Mouse (Mus musculus) c-Kit-positive CD71-positive TER-119-positive erythroid progenitor cells, embryonic 14.5 days (primary cell): ENCODE data around the gene Irak2.
A peak's percentile ranks its signal among the peaks of the same experiment; 100 is the strongest.

Experiments
- DNase-seq: peaks from one replicate; pipeline ENCODE4 v3.0.0-alpha.2; 2013; ENCODE audit warnings: low spot score

Irak2 gene

DNA sequence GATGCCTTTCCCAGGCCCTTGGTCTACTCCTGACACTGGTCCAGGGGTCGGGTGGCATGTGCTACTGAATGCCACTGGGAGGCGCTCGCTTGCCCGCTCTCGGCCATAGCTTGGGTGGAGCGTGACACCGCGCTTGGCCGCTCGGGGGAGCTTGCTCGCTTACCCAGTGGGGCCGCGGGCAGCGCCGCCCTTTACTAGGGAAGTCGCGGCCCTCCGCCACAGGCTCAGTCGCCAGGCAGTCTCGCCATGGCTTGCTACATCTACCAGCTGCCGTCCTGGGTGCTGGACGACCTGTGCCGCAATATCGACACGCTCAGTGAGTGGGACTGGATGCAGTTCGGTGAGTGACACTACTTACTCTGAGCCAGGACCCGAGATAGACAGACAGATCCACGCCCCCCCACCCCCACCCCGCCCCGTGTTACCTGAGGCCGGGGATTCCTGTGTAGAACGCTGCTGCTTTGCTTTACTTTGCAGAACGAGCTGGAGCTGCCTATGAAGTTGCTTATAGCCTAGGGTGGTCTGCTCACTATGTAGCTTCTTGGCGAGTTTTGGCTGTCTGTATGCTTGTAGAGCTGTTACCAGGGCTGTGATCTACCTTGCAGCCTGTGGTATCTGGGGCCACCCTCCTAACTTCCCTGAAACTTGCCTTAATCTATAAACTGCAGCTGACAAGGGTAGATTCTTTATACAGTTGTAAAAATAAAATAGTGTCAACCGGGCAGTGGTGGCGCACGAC, at the start of gene Irak2:
Irak2 (plus strand) TSS at position 166 of the 739 bp plus-strand sequence.
- peak; percentile 91 for DNase-seq

DNA sequence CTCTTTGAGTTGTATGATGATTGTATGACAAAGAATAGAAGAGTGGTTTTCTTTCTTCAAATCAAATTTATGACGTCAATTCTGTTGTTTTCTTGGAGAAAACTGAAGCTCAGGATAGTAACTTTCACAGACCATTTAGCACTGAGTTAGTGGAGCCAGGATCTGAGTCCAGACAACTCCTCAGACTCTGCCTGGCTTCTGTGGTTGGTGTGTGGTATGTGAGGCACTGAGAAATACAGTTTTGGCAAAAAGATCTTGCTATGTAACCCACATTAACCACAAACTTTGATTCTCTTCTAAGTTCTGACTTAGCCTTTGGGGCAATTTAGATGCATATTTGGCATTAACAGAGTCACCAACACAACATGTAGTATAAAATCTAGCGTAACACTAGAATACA, 45.6 kb upstream of the Irak2 start:
- DNase-seq, result no peak

DNA sequence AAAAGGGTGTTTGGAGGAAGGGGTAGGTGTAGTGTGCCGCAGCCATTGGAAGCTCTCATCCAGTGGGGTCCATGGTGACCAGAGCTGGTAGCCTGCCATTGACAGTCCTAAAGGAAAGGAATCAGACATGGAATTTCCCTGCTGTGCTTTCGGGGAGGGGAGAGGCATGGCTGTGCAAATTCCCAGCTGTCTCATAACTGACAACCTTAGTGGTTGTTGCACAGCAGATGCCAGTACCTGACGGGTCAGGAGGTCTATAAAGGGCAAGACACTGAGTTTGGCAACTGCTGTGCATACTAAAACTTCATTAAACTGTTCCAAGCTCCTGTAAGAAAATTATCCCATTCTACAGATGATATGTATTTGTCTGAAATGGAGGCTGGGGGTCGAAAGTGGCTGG, 40.3 kb upstream of the Irak2 start:
- no peak for DNase-seq

DNA sequence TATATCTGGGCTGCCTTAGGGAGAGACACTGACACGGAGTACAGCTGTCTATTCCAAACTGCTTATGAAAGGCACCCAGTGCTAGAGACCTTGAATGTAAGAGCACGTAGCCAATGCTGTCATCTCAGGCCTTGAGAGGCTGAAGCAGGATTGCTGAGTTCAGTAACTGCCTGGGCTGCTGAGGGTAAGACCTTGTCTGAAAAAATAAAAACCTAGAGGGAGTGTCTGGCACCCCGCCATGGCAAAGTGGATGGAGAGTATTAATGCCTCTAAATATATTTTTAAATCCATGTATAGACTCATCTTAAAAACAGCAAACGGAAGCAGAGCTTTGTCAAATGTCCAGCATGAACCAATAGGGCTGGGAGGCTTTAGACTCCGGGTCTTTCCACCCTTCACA, 38.4 kb upstream of the Irak2 start:
- no peak for DNase-seq

DNA sequence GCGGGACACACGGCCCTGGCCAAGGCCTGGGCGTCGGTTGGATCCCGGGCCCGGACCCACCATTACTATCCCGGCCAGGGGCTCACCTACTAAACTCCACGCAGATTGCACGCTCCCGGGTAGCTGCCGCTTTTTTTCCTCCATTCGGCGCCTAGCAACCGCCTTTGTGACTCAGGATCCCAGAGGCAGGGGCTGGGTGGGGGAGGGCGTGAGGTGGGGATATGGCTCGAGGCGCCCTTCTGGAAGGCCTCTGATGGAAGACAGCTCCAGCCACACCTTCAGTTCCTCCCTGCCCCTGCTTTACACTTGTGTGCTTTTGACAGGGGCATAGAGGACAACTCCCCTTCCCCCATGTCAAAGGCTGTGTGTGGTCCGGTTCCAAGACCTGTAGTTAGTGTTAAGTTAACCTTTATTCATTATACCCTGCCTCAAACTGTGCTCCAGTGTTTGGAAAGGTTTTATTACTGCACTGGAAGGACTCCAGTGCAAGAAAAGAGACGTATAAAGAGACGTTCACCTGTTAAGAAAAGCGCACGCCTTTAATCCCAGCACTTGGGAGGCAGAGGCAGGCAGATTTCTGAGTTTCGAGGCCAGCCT, 37.6 kb upstream of the Irak2 start, which contains the start of gene Fancd2os:
Fancd2os (minus strand) TSS at position 173 of the 597 bp plus-strand sequence.
- DNase-seq, result no peak

DNA sequence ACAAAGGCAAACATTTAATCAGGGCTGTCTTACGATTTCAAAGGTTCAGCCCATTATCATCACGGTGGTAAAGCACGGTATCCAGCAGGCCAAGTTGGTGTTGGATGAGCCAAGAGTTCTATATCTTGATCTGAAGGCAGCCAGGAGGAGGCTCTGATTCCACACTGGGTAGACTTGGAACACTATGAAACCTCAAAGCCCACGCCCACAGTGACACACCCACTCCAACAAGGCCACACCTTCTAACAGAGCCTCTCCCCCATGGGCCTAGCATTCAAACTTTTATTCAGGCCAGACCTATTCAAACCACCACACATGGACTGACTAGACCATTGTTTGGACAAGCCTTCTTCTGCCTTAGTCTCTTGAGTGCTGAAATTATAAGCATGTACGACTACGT, 35.4 kb upstream of the Irak2 start:
- peak; percentile 18 for DNase-seq

DNA sequence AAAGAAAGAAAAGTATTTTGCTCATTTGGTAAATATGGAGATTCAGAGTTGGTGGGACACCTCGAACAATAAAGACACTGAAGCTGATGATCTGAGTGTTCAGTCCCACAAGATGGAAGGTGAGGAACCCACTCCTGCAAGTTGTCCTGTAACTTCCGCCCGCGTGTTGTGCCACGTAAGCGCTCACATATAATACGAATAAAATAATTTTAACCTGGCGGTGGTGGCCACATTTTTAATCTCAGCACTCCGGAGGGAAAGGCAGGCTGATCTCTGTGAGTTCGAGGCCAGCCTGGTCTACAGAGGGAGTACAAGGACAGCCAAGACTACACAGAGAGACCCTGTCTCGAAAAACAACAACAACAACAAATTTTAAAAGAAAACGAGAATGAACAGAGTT, 34.3 kb upstream of the Irak2 start:
- DNase-seq, result no peak

DNA sequence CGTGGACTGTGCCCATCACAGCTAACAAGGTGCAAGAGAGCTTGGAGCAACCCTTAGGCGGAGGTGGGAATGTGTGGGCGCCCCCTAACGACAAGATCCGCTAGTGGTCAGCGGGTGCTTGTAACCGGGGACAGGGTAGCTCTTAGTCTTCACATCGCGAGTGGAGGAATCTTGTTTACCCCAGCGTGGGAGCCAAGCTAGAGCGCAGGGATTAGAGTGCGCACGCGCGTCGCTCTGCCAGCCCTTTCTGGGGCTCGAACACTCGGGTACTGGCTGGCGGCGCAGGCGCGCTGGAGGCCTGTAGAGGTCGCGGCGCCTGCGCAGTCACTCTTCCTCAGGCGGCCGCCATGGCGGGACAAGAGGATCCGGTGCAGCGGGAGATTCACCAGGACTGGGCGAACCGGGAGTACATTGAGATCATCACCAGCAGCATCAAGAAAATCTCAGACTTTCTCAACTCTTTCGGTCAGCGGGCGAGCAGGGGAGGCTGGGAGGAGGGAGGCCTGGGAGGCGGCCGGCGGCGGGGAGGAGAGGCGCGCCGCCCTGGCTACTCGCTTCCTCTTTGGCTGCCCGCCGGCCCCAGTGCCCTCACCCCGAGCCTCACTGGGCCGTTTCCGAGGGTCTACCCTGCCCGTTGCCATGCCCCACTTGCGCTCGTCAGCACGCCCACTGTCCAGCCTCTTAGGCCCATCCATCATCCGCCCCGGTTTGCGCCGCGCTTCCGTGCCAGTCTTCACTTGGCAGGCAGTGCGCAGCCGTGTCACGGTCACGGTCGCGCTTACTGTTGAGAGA, 33.6 kb upstream of the Irak2 start, which contains the start of gene Brk1:
Brk1 (plus strand) TSS at position 341 of the 792 bp plus-strand sequence.
- DNase-seq, result peak; percentile 81

DNA sequence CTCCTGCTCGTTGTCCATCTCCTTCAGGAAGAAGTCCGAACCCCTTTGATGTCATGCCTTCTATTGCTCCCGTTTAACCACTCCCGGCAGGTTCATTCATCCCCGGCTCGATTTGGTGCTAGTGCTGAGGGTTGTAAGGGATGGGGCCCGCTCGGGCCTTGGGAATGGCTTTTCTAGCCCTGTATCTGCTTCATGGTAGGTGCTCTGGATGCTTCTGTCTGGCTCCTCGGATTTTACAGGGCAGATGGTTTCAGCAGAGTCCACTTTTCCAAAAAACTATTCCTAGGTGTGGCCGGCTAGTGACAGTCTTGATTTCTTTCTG, 33.1 kb upstream of the Irak2 start:
- DNase-seq, result peak; percentile 37

DNA sequence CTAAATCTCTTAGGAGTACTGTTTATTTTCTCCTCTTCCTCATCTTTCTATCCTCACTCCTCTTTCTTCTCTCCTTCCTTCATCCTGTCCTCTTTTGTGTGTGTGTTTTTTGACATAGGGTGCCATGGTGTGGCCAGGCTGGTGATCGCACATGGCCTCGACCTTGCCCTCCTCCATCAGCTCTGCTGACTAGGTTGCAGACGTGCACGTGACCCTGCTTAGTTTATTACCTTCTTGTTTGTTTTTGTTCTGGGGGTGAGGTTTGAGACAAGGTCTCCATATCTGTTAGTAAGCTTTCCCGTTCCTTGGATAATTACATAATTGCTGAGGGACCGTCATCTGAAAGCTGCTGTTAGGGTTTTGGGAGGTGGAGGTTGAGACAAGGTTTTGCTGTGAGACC, 29.4 kb upstream of the Irak2 start:
- no peak for DNase-seq

DNA sequence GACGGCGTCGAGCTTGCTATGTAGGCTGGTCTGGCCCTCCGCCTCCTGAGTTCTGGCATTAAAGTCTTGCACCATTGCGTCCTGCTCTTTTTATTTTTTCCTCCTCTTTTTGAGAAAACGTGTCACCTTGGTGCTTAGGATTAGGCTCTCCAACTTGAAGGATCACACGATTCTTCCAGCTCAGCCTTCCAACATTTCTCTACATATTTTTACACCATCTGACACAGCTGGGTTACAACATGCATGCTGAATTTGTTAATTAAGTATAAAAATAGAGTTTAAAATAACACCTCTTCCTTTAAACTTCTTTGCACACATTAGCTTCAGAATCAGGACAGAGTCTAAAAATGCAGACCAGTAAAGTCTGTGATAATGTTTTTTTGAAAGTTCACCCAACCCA, 29.0 kb upstream of the Irak2 start:
- DNase-seq, result no peak

DNA sequence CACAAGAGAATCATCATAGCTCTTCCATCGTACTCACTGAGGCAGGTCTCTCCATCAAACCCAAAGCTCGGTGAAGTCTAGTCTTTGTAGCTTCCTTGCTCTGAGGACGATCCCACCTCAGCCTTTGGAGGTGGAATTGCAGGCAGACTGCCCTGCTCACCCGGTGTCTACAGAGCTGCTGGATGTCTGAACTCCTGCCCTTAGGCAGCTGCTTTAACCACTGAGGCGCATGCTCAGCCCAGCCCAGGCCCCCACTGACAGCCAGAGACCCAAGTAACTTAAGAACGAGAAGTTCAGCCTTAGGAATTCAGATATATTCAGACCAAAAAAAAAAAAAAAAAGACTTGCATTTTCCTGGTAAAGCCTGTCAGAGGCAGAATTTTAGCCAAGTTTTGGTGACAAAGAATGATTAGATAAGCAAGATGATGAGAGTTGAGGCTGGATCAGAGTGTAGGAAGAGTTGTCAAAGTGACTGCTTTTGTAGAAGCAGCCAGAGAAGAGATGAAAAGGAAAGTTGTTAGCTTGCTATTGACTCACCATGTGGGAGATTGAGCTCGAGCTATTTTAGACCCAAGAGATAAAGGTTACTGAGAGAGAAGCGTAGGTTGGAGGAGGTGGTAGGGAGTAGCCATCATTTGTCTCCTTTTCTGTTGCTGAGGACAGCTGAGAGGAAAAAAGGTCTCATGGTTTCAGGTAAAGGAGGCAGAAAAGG, 25.9 kb upstream of the Irak2 start:
- no peak for DNase-seq

DNA sequence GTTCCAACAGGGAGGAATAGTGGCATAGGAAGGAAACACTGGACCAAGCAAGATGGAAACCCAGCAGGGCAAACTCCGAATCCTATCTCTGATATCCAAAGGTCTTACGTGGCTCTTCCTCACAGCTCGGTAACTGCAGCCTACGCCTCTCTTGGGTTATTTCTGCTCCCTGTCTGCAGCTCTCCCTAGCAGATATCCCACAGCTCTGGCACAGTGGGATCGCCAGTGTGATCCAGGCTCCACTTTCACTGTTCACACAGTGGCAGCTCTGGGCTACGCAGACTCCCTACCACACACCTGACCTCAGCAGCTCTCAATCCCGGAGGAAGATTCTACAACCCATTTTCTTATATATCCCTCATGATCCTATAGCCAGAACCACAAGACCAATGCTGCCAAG, 24.1 kb upstream of the Irak2 start:
- no peak for DNase-seq

DNA sequence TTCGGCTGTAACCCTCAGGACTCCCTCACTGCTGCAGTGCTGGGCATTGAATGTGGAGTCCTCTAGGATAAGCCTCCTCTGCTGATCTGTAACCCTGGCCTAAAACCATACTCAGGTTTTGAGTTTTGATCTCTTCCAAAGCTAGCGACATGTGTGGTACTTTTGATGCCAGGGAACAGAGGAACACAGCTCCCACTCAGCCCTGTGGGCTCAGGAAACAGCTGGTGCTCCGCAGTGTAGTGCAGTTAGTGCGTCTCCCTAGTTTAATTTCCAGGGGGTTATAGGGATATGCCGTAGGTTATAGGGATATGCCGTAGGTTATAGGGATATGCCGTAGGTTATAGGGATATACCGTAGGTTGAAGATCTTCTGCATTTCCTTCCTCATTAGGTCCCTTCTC, 23.3 kb upstream of the Irak2 start:
- no peak for DNase-seq

DNA sequence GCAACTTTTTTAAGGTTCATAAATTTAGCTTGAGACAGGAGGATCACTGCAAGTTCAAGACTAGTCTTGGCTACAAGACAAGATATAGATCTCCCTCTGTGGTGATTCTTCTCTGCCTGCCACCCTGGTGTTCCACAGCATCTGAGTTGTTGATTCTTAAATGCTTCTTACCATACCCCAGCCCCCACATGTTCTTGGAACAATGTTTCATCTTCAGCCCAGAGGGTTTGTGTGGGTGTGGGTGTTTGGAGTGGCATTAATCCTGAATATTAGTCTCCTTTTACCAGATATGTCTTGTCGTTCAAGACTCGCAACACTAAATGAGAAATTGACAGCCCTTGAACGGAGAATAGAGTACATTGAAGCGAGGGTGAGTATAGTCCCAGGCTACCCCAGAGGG, 22.8 kb upstream of the Irak2 start:
- DNase-seq, result no peak

DNA sequence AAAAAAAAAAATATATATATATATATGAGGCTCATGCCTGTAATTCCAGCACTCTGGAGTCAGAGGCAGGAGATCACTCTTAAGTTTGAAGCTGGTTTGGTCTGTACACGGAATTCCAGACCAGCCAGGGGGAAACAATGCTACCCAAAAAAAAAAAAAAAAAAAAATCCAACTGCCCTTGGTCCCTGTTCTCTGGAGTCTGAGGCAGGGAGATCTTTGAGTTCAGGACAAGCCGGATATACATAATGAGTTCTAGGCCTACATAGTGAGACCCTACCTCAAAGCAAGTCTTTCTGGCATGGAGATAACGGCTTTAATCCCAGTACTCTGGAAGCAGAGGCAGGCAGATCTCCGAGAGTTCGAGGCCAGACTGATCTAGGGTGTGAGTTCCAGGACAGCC, 14.9 kb upstream of the Irak2 start:
- DNase-seq, result no peak

DNA sequence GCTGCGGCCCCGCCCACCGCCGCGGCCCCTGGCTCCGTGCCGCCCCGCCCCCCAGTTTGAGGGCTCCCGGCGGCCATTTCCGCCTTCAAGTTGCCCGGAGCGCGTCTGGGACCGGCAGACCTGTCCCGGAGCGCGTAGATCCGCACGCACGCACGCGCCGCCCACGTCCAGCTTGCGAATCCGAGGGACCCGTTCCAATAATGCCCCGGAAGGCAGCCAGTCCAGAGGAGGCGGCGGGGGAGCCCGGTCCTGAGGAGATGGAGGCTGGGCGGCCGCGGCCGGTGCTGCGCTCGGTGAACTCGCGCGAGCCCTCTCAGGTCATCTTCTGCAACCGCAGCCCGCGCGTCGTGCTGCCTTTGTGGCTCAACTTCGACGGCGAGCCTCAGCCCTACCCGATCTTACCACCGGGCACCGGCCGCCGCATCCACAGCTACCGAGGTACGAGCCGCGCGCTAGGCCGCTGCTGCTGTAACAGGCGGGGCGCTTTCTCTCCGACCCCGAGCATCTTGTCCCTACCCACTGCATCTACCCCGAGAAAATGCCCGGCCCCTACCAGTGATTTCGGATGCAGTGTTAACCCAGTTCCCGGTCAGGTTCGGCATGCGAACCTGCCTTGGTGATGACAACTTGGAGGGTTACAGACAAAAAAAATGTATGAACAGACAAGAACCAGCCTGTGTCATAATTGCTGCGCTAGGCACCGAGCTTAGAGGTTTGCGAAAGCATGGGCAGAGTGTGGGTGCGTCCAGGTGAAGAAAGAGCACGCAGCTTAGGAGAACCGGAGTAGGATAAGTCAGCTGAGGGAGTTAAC, 14.1 kb upstream of the Irak2 start, which contains the start of gene Vhl:
Vhl (plus strand) TSS at position 19 of the 811 bp plus-strand sequence.
- DNase-seq, result peak; percentile 74

DNA sequence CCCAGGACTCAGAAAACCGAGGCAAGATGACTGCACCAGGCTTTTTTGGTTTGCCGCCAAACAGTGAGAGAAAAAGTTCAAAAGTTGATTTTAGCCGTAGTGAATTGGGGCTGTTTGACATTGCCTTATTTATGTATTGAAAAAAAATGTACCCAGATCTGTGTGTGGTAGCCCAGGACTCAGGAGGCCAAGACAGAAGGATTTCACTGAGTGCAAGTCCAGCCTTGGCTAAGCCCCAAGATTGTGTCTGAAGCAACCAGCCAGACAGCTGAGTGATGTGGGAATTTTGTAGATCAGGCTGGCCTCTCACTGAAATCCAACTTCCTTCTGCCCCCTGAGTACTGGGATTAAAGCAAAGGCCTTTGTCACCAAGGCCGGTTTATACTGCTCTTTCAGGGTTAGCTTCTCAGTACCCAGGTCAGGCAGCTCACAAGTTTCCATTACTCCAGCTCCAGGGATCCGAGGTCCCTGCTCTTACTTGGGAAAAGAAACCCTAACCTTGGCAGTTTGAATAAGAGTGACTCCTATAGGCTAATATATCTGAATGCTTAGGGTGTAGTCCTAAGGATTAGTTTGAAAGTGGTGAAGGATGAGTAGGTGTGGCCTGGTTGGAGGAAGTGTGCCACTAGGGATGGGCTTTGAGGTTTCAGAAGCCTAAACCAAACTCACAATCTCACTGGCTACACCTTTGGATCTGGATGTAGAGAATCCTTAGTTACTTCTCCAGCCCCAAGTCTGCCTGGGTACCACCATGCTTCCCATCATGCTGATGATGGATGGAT, 13.1 kb upstream of the Irak2 start:
- DNase-seq, result no peak

DNA sequence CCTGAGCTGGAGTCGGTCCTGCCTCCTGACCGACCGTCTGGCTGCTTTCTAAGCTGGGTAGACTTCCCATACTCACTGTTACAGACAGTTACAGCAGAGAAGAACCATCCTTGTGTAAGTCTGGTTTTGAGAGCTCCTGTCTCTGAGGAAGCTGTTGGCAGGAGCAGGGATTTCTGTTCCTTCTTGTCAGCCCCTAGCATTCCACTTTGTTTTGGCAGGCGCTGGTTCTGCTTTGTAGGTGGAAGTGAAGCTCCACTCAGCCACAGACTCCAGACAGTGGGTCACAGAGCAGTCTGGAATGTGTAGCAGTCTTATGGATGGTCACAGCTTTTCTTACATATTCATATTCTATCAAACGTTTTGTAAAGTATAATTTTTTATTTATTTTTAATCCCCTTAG, 7.9 kb upstream of the Irak2 start:
- DNase-seq, result no peak

DNA sequence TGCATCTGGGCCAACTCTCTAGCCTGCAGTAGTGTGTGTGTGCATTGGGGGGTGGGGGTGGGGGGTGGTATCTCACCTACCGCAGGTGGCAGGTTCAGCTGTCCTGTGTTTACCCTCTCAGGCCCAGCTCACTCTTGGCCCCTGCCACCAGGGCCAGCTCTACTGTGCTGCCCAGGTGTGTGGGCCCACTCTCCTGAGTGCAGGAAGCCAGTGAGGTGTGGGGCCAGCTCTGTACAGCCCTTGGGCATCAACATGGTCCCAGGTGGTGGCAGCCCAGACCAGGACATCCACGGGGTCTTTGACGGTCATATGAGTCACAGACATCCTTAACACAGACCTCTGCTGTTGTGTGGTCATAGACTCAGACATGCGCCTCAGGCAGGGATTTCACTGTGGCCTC, 5.4 kb upstream of the Irak2 start:
- no peak for DNase-seq

DNA sequence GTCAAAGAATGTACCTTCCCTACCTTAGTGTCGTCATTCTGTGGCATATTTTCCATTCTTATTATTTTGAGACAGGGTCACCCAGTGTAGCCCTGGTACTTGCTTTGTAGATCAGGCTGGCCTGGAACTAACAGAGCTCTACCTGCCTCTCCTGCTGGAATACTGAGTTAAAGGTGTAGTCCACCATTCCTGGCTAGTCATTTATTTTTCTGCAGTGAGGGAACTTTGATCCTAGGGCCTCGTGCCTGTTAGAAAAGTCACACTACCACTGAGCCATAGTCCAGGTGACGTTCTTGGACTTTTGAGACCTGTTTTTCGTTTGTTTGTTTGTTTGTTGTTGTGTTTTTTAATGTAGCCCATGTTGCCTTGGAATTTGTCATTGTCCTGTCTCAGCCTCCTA, 934 bp downstream of the Irak2 start:
- DNase-seq, result no peak
